Mouse (Mus musculus) MEL (cell line): ENCODE results near the gene Syt16. TPM values are rescaled to one million over a fixed set of nuclear protein-coding genes. Genes with fewer than 3 reads are reported as not detected.

ENCODE experiments used
- DNase-seq: peaks from one replicate; pipeline ENCODE4 v3.0.0; 2011; ENCODE audit warnings: low read depth, low spot score
- H3K27ac ChIP-seq: 2 replicates; pipeline ENCODE4 v1.5.1; 2012; ENCODE audit warnings: low read depth, mild to moderate bottlenecking, control low read depth, low read length, moderate library complexity; ENCODE audit not compliant: control insufficient read depth
- H3K27me3 ChIP-seq, 2 experiments: fragments of 150-350 bp in 1 of 2; sonication (generic) in 1 of 2; 2 replicates each; pipeline ENCODE4 v1.6.1; 2012; ENCODE audit warnings: low read length in 2 of 2, mild to moderate bottlenecking in 2 of 2, improper control_type of control experiment in 1 of 2, moderate library complexity in 1 of 2; ENCODE audit not compliant: insufficient read depth in 2 of 2, control insufficient read depth in 1 of 2
- H3K36me3 ChIP-seq, 2 experiments: 2 replicates each; pipeline ENCODE4 v1.6.1; 2012 to 2014; ENCODE audit warnings: low read length in 2 of 2, improper control_type of control experiment in 1 of 2, inconsistent platforms in 1 of 2, mild to moderate bottlenecking in 1 of 2; ENCODE audit not compliant: insufficient read depth in 2 of 2, control insufficient read depth in 1 of 2
- H3K4me1 ChIP-seq, 2 experiments: fragments of 150-350 bp in 1 of 2; sonication (generic) in 1 of 2; 2 replicates each; pipeline ENCODE4 v1.6.1; 2012; ENCODE audit warnings: low read length in 2 of 2, improper control_type of control experiment in 1 of 2, mild to moderate bottlenecking in 1 of 2; ENCODE audit not compliant: insufficient read depth in 2 of 2, control insufficient read depth in 1 of 2
- H3K4me3 ChIP-seq, 2 experiments: fragments of 150-350 bp in 1 of 2; sonication (generic) in 1 of 2; 2 replicates each; pipeline ENCODE4 v1.5.1; 2012; ENCODE audit warnings: low read depth in 2 of 2, low read length in 2 of 2, mild to moderate bottlenecking in 2 of 2, moderate library complexity in 2 of 2, control low read depth in 1 of 2, improper control_type of control experiment in 1 of 2; ENCODE audit not compliant: control insufficient read depth in 1 of 2, insufficient read depth in 1 of 2
- H3K79me2 ChIP-seq: 2 replicates; pipeline ENCODE4 v1.6.1; 2012; ENCODE audit warnings: mild to moderate bottlenecking, low read length, moderate library complexity; ENCODE audit not compliant: control insufficient read depth, poor library complexity, insufficient read depth
- H3K9ac ChIP-seq: 2 replicates; pipeline ENCODE4 v1.6.1; 2012; ENCODE audit warnings: low read depth, mild to moderate bottlenecking, control low read depth, low read length, moderate library complexity; ENCODE audit not compliant: control insufficient read depth, poor library complexity, severe bottlenecking
- H3K9me3 ChIP-seq: fragments of 150-350 bp; sonication (generic); replicated peaks from 2 replicates; pipeline ENCODE4 v1.6.1; 2012; ENCODE audit warnings: mild to moderate bottlenecking, low read length, improper control_type of control experiment, moderate library complexity; ENCODE audit not compliant: insufficient read depth
- BHLHE40 ChIP-seq: IDR thresholded peaks from 2 replicates; pipeline ENCODE4 v1.6.1; 2012; ENCODE audit warnings: low read depth, mild to moderate bottlenecking, inconsistent platforms, low read length, improper control_type of control experiment, borderline replicate concordance
- CHD1 ChIP-seq: IDR thresholded peaks from 2 replicates; pipeline ENCODE4 v1.6.1; 2012; ENCODE audit warnings: low read depth, mild to moderate bottlenecking, inconsistent platforms, low read length, improper control_type of control experiment
- CTCF ChIP-seq, 3 experiments: IDR thresholded peaks in 2 of 3; conservative IDR thresholded peaks in 1 of 3; 2 replicates each; pipeline ENCODE4 v1.5.1; 2011 to 2012; ENCODE audit warnings: low read length in 3 of 3, low read depth in 2 of 3, mild to moderate bottlenecking in 2 of 3, improper control_type of control experiment in 1 of 3, inconsistent platforms in 1 of 3, mixed read lengths in 1 of 3, moderate library complexity in 1 of 3; ENCODE audit not compliant: control insufficient read depth in 1 of 3, insufficient read depth in 1 of 3, poor library complexity in 1 of 3, severe bottlenecking in 1 of 3
- E2F4 ChIP-seq: IDR thresholded peaks from 2 replicates; pipeline ENCODE4 v1.6.1; 2011; ENCODE audit warnings: low read depth, low read length, improper control_type of control experiment, borderline replicate concordance
- ELF1 ChIP-seq: IDR thresholded peaks from 2 replicates; pipeline ENCODE4 v1.6.1; 2014; ENCODE audit warnings: low read depth, mild to moderate bottlenecking, inconsistent platforms, low read length, improper control_type of control experiment, moderate library complexity
- EP300 ChIP-seq, 2 experiments: IDR thresholded peaks; 2 replicates each; pipeline ENCODE4 v1.6.1; 2011; ENCODE audit warnings: improper control_type of control experiment in 2 of 2, low read length in 2 of 2, low read depth in 1 of 2, mild to moderate bottlenecking in 1 of 2
- KAT2A ChIP-seq: conservative IDR thresholded peaks from 2 replicates; pipeline ENCODE4 v1.6.1; 2012; ENCODE audit warnings: low read depth, low read length, improper control_type of control experiment, inconsistent platforms
- MAFK ChIP-seq: IDR thresholded peaks from 2 replicates; pipeline ENCODE4 v1.6.1; 2011; ENCODE audit warnings: low read depth, mild to moderate bottlenecking, low read length, improper control_type of control experiment, borderline replicate concordance
- MAZ ChIP-seq: IDR thresholded peaks from 2 replicates; pipeline ENCODE4 v1.6.1; 2012; ENCODE audit warnings: low read depth, mild to moderate bottlenecking, inconsistent platforms, low read length, improper control_type of control experiment
- MYB ChIP-seq: IDR thresholded peaks from 2 replicates; pipeline ENCODE4 v1.6.1; 2011; ENCODE audit warnings: mild to moderate bottlenecking, low read depth, low read length, improper control_type of control experiment
- POLR2AphosphoS2 ChIP-seq: IDR thresholded peaks from 2 replicates; pipeline ENCODE4 v1.6.1; 2011; ENCODE audit warnings: low read length, improper control_type of control experiment
- POLR2AphosphoS5 ChIP-seq: IDR thresholded peaks from 2 replicates; pipeline ENCODE4 v1.6.1; 2012; ENCODE audit warnings: low read depth, borderline replicate concordance, mild to moderate bottlenecking, inconsistent platforms, low read length, moderate library complexity, mixed read lengths
- RAD21 ChIP-seq: IDR thresholded peaks from 2 replicates; pipeline ENCODE4 v1.6.1; 2011; ENCODE audit warnings: mild to moderate bottlenecking, low read depth, low read length, improper control_type of control experiment
- TAL1 ChIP-seq: IDR thresholded peaks from 2 replicates; pipeline ENCODE4 v1.6.1; 2012; ENCODE audit warnings: mild to moderate bottlenecking, inconsistent platforms, low read length, moderate library complexity, mixed read lengths
- TBP ChIP-seq: IDR thresholded peaks from 2 replicates; pipeline ENCODE4 v1.8.0; 2011; ENCODE audit warnings: low read depth, low read length, improper control_type of control experiment
- UBTF ChIP-seq: IDR thresholded peaks from 2 replicates; pipeline ENCODE4 v1.6.1; 2012; ENCODE audit warnings: low read depth, mild to moderate bottlenecking, inconsistent platforms, low read length, improper control_type of control experiment, moderate library complexity, borderline replicate concordance; ENCODE audit not compliant: insufficient read depth
- USF1 ChIP-seq: IDR thresholded peaks from 2 replicates; pipeline ENCODE4 v1.6.1; 2014; ENCODE audit warnings: low read depth, mild to moderate bottlenecking, inconsistent platforms, low read length, improper control_type of control experiment, moderate library complexity
- USF2 ChIP-seq, 2 experiments: IDR thresholded peaks; 2 replicates each; pipeline ENCODE4 v1.6.1; 2011 to 2012; ENCODE audit warnings: improper control_type of control experiment in 2 of 2, low read length in 2 of 2, borderline replicate concordance in 1 of 2, inconsistent platforms in 1 of 2, low read depth in 1 of 2, mild to moderate bottlenecking in 1 of 2; ENCODE audit not compliant: insufficient read depth in 1 of 2
- ZNF384 ChIP-seq: IDR thresholded peaks from 2 replicates; pipeline ENCODE4 v1.6.1; 2012; ENCODE audit warnings: low read depth, mild to moderate bottlenecking, inconsistent platforms, low read length, improper control_type of control experiment
- polyA plus RNA-seq, 2 experiments: library from polyadenylated mRNA; stranded (reverse) in 1 of 2; unstranded in 1 of 2; fragments of >175 nt in 1 of 2; fragments of >200 nt in 1 of 2; gene quantifications; 2 replicates each; pipeline versions ENCODE4 v1.2.1 to v1.2.4; 2012; ENCODE audit warnings: low replicate concordance in 2 of 2, low read depth in 1 of 2; ENCODE audit not compliant: insufficient read length in 2 of 2, insufficient read depth in 1 of 2, missing spikeins in 1 of 2
- total RNA-seq: library from RNA; depleted of rRNA; stranded (reverse); fragments of 300-350 nt; gene quantifications from 2 replicates; pipeline ENCODE4 v1.2.3, GENCODE M21; 2012

Gene Syt16
- total and polyA plus RNA-seq, 3 experiments = 0.07 TPM; not detected in 2

GRCm38 (mm10) chr12:74087086-74087485 is 89.6 kb downstream of the Syt16 start:
- Histone ChIP-seq H3K79me2 (no peaks in the 10 kb centered on the region), H3K27me3 (no peaks in the 10 kb centered on the region; a peak in 1 of 4 replicates), H3K36me3 (no peaks in the 10 kb centered on the region), H3K9me3 (no peaks in the 10 kb centered on the region), H3K4me1 (no peaks in the 10 kb centered on the region), H3K4me3 (no peak overlapping the region), H3K9ac (no peak overlapping the region), H3K27ac (no peak overlapping the region)
- TF ChIP-seq ZNF384 = no peak
- no peak for TF ChIP-seq USF2 (IDR thresholded peaks at IDR 0.05; ENCODE audit: borderline replicate concordance in 1 of 2, insufficient read depth in 1 of 2, low read depth in 1 of 2, low read length in 2 of 2)
- no peak for TF ChIP-seq POLR2AphosphoS5
- no peak for TF ChIP-seq TAL1
- no peak for TF ChIP-seq UBTF
- TF ChIP-seq MYB = no peak
- TF ChIP-seq EP300 (IDR thresholded peaks at IDR 0.05; ENCODE audit: low read depth in 1 of 2, low read length in 2 of 2) = no peak
- no peak for DNase-seq

GRCm38 (mm10) chr12:74089342-74090131 is 92.1 kb downstream of the Syt16 start:
- Histone ChIP-seq H3K79me2 (no peaks in the 10 kb centered on the region), H3K27me3 (no peaks in the 10 kb centered on the region), H3K4me3 (no peak overlapping the region), H3K27ac (no peak overlapping the region), H3K9ac (no peak overlapping the region), H3K36me3 (no peaks in the 10 kb centered on the region), H3K4me1 (no peaks in the 10 kb centered on the region), H3K9me3 (no peaks in the 10 kb centered on the region)
- no peak for TF ChIP-seq TBP
- no peak for TF ChIP-seq CTCF (IDR thresholded peaks at IDR 0.05 in 2 of 3, conservative IDR thresholded peaks at IDR 0.05 in 1 of 3; ENCODE audit: control insufficient read depth in 1 of 3, insufficient read depth in 1 of 3, low read depth in 2 of 3, low read length in 3 of 3, poor library complexity in 1 of 3, severe bottlenecking in 1 of 3)
- TF ChIP-seq ELF1 = no peak
- TF ChIP-seq KAT2A = no peak
- TF ChIP-seq MAFK = no peak
- TF ChIP-seq MAZ = no peak
- no peak for TF ChIP-seq ZNF384
- TF ChIP-seq POLR2AphosphoS2 = no peak
- no peak for TF ChIP-seq USF1
- TF ChIP-seq TAL1 = no peak
- TF ChIP-seq RAD21 = no peak
- no peak for TF ChIP-seq USF2 (IDR thresholded peaks at IDR 0.05; ENCODE audit: borderline replicate concordance in 1 of 2, insufficient read depth in 1 of 2, low read depth in 1 of 2, low read length in 2 of 2)
- no peak for TF ChIP-seq BHLHE40
- TF ChIP-seq E2F4 = no peak
- TF ChIP-seq MYB = no peak
- no peak for TF ChIP-seq CHD1
- no peak for DNase-seq
